In the genomic region with DNA sequence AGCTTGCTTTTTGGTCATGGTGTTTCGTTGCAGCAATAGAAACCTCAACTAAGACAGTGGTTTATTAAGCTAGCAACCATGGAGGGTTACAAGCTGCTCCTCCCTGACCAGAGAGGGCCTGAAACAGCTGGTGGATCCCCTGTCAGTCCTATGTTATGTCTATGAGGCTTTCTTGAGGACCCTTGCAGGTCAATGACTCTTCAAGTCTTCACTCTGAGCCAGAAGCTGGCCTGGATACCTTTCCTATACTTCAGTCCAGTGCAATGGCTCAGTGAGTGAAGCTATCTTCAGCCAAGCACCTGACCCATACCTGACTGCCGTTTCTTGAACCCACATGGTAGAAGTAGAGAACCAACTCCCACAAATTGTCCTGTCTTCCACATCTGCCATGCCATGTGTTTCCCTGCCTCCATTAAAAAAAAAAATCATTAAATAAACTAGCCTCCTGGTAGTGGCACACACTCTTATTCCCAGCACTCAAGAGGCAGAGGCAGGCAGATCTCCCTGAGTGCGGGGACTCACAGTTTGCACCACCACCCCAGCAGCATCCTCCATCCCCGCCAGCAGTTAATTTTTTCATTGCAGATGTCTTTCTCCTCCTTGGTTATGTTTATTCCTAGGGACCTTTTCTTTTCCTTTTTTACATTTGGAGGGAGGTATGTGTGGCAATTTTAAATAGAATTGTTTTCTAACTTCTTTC, we compare ENCODE assay signal across 23 mouse cellular contexts.
"Had no signal": no experiment of that assay in that cellular context is flagged by ENCODE, and none has a peak within 500 bp of the region (broad histone marks: within the 10 kb centered on the region; RNA-seq: fewer than 3 reads in every experiment).

No protein-coding gene starts in this region.

- H3K4me3 ChIP-seq: embryonic facial prominence, embryonic 10.5 days; embryonic facial prominence, embryonic 12.5 days; embryonic facial prominence, embryonic 13.5 days; embryonic facial prominence, embryonic 15.5 days; erythroblast, embryonic 14.5 days; forebrain, embryonic 10.5 days; forebrain, embryonic 12.5 days; forebrain, embryonic 13.5 days; forebrain, embryonic 15.5 days; gastrocnemius, adult 2 months; heart, adult 2 months had no signal

- DNase-seq: cerebellum, adult 9-11 months; cerebellum, postnatal 10 days; cerebellum, postnatal 14 days; cerebellum, postnatal 25 days; cerebellum, postnatal 36 days; embryo, embryonic 11 days; forebrain, postnatal 0 days; gastrocnemius, adult 2 months; gastrocnemius, postnatal 10 days; gastrocnemius, postnatal 14 days; gastrocnemius, postnatal 25 days; gastrocnemius, postnatal 36 days; heart, adult 18-20 months; heart, adult 2 months had no signal

- H3K9me3 ChIP-seq: embryonic facial prominence, embryonic 10.5 days; embryonic facial prominence, embryonic 12.5 days; embryonic facial prominence, embryonic 13.5 days; embryonic facial prominence, embryonic 15.5 days; forebrain, embryonic 10.5 days; forebrain, embryonic 12.5 days; forebrain, embryonic 13.5 days; forebrain, embryonic 15.5 days had no signal

- H3K4me1 ChIP-seq: embryonic facial prominence, embryonic 10.5 days; embryonic facial prominence, embryonic 12.5 days; embryonic facial prominence, embryonic 13.5 days; embryonic facial prominence, embryonic 15.5 days; forebrain, embryonic 12.5 days; forebrain, embryonic 13.5 days; forebrain, embryonic 15.5 days had no signal

- H3K27ac ChIP-seq: embryonic facial prominence, embryonic 10.5 days; embryonic facial prominence, embryonic 12.5 days; embryonic facial prominence, embryonic 13.5 days; embryonic facial prominence, embryonic 15.5 days; forebrain, embryonic 10.5 days; forebrain, embryonic 12.5 days; forebrain, embryonic 13.5 days; forebrain, embryonic 15.5 days; gastrocnemius, adult 2 months; heart, adult 2 months had no signal

- H3K27me3 ChIP-seq: embryonic facial prominence, embryonic 12.5 days; embryonic facial prominence, embryonic 15.5 days; forebrain, embryonic 12.5 days; forebrain, embryonic 13.5 days; forebrain, embryonic 15.5 days had no signal

- H3K36me3 ChIP-seq: embryonic facial prominence, embryonic 10.5 days; embryonic facial prominence, embryonic 12.5 days; embryonic facial prominence, embryonic 13.5 days; embryonic facial prominence, embryonic 15.5 days; forebrain, embryonic 10.5 days; forebrain, embryonic 12.5 days; forebrain, embryonic 15.5 days had no signal
